Mouse (Mus musculus): ENCODE results near the gene Tln2. TPM values are rescaled to one million over a fixed set of nuclear protein-coding genes. Genes with fewer than 3 reads are reported as not detected.

Gene Tln2
- polyA plus RNA-seq, 2 experiments = 0.98 to 2.5 TPM

- H3K4me2 ChIP-seq (ENCODE audit: low read depth) = no peak overlapping the region
- H3K4me3 ChIP-seq (ENCODE audit: insufficient read depth in 1 of 2, low read depth in 2 of 2, low read length in 2 of 2) = no peak overlapping the region
- H3K9ac ChIP-seq (replicated peaks) = no peak overlapping the region
- no peaks in the 10 kb centered on the region for H3K4me1 ChIP-seq (replicated peaks; ENCODE audit: control insufficient read depth in 2 of 2, insufficient read depth in 2 of 2, low read length in 1 of 2)
- H3K36me3 ChIP-seq (replicated peaks; ENCODE audit: control insufficient read depth, insufficient read depth, low read depth) = no peaks in the 10 kb centered on the region
- TF ChIP-seq CTCF (IDR thresholded peaks at IDR 0.05; ENCODE audit: low read depth) (no peak), EP300 (IDR thresholded peaks at IDR 0.05; ENCODE audit: low read depth) (no peak)
- DNase-seq (ENCODE audit: low read depth in 3 of 3, low spot score in 3 of 3) = no peak
- ATAC-seq (ENCODE audit: insufficient read depth) = no peak
- H3K9me3 ChIP-seq (ENCODE audit: control insufficient read depth, low read length) = no peaks in the 10 kb centered on the region
- WGBS (ENCODE audit: insufficient replicate concordance) = 59% methylated on average over 3 of the region's 3 CpGs
- H3K27me3 ChIP-seq (ENCODE audit: control insufficient read depth, insufficient read depth, low read length) = no peaks in the 10 kb centered on the region
- H3K27ac ChIP-seq = no peak overlapping the region
Measured at GRCm38 (mm10) chr9:67214191-67214985, 345.1 kb downstream of the Tln2 start.

DNA sequence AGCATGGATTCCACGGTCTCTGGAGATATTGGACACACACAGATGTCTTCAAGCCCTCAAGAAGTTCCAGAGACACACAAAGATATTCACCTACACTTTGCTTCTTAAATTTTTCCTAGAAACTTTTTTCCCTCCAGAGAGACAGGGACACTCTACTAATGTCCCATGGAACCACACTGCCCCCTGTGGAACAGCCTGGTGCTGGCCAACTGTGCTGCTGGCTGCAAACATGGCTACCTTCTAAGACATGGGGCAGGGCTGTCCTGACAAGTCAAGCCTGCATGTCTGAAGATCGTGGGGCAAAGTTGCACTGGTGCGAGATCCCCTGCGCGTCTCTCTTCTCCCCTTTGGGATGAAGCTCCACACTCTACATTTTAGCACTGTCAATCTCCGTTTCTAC is 346.2 kb downstream of the Tln2 start:
- Histone ChIP-seq H3K27me3 (ENCODE audit: control insufficient read depth, insufficient read depth, low read length) (no peaks in the 10 kb centered on the region), H3K4me2 (ENCODE audit: low read depth) (no peak overlapping the region), H3K4me3 (ENCODE audit: insufficient read depth in 1 of 2, low read depth in 2 of 2, low read length in 2 of 2) (no peak overlapping the region), H3K36me3 (replicated peaks; ENCODE audit: control insufficient read depth, insufficient read depth, low read depth) (no peaks in the 10 kb centered on the region), H3K27ac (no peak overlapping the region), H3K9ac (replicated peaks) (no peak overlapping the region), H3K9me3 (ENCODE audit: control insufficient read depth, low read length) (no peaks in the 10 kb centered on the region), H3K4me1 (replicated peaks; ENCODE audit: control insufficient read depth in 2 of 2, insufficient read depth in 2 of 2, low read length in 1 of 2) (no peaks in the 10 kb centered on the region)
- TF ChIP-seq CTCF (IDR thresholded peaks at IDR 0.05; ENCODE audit: low read depth) (peak; percentile 72), EP300 (IDR thresholded peaks at IDR 0.05; ENCODE audit: low read depth) (no peak)
- 41% methylated on average over 6 of the region's 6 CpGs for WGBS (ENCODE audit: insufficient replicate concordance)
- no peak for ATAC-seq (ENCODE audit: insufficient read depth)
- no peak for DNase-seq (ENCODE audit: low read depth in 3 of 3, low spot score in 3 of 3)

DNA sequence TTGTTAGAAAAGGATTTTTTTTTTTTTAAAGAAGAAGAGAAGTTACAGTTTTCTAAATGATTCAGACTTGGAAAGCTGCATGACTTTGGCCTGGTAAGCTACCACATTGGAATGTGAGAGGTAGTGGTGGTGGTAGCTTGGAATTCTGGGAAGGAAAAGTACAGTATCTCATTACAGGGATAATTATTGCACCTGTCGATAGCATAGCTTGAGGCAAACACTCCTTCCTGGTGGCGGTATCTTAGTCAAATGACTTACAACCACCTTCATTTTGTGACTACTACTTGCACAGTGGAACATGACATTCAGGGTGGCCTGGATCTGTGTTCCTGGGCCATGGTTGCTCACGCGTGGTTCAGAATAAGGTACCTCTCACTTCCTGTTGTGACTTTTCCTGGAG is 348.3 kb downstream of the Tln2 start:
- TF ChIP-seq CTCF (IDR thresholded peaks at IDR 0.05; ENCODE audit: low read depth) = no peak
- no peak for TF ChIP-seq EP300 (IDR thresholded peaks at IDR 0.05; ENCODE audit: low read depth)
- H3K27me3 ChIP-seq (ENCODE audit: control insufficient read depth, insufficient read depth, low read length) = no peaks in the 10 kb centered on the region
- H3K27ac ChIP-seq = no peak overlapping the region
- no peaks in the 10 kb centered on the region for H3K36me3 ChIP-seq (replicated peaks; ENCODE audit: control insufficient read depth, insufficient read depth, low read depth)
- H3K9ac ChIP-seq (replicated peaks) = no peak overlapping the region
- H3K4me1 ChIP-seq (replicated peaks; ENCODE audit: control insufficient read depth in 2 of 2, insufficient read depth in 2 of 2, low read length in 1 of 2) = no peaks in the 10 kb centered on the region
- 83% methylated on average over 4 of the region's 4 CpGs for WGBS (ENCODE audit: insufficient replicate concordance)
- H3K4me2 ChIP-seq (ENCODE audit: low read depth) = no peak overlapping the region
- no peaks in the 10 kb centered on the region for H3K9me3 ChIP-seq (ENCODE audit: control insufficient read depth, low read length)
- DNase-seq (ENCODE audit: low read depth in 3 of 3, low spot score in 3 of 3) (no peak), ATAC-seq (ENCODE audit: insufficient read depth) (no peak)
- H3K4me3 ChIP-seq (ENCODE audit: insufficient read depth in 1 of 2, low read depth in 2 of 2, low read length in 2 of 2) = no peak overlapping the region

DNA sequence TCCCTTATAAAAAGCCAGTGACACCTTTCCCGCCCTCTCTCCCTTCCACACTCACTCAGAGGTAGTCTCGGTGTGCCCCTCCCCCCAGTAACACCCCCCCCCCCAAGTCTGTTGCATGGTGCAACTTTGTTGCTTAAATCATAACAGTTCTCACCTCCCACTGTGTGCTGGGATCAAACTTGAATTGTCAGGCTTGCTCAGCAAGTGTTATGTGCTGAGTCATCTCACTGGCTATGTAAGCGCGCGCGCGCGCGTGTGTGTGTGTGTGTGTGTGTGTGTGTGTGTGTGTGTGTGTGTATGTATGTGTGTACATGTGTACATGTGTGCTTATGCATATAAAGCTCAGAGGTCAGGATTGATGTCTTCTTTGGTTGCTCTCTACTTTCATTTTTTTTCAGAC is 350.1 kb downstream of the Tln2 start:
- no peak overlapping the region for H3K9ac ChIP-seq (replicated peaks)
- H3K27me3 ChIP-seq (ENCODE audit: control insufficient read depth, insufficient read depth, low read length) = no peaks in the 10 kb centered on the region
- H3K9me3 ChIP-seq (ENCODE audit: control insufficient read depth, low read length) = no peaks in the 10 kb centered on the region
- no peaks in the 10 kb centered on the region for H3K4me1 ChIP-seq (replicated peaks; ENCODE audit: control insufficient read depth in 2 of 2, insufficient read depth in 2 of 2, low read length in 1 of 2)
- ATAC-seq (ENCODE audit: insufficient read depth) (no peak), DNase-seq (ENCODE audit: low read depth in 3 of 3, low spot score in 3 of 3) (no peak)
- WGBS (ENCODE audit: insufficient replicate concordance) = 83% methylated on average over 9 of the region's 9 CpGs
- no peak overlapping the region for H3K4me3 ChIP-seq (ENCODE audit: insufficient read depth in 1 of 2, low read depth in 2 of 2, low read length in 2 of 2)
- no peaks in the 10 kb centered on the region for H3K36me3 ChIP-seq (replicated peaks; ENCODE audit: control insufficient read depth, insufficient read depth, low read depth)
- no peak overlapping the region for H3K4me2 ChIP-seq (ENCODE audit: low read depth)
- no peak overlapping the region for H3K27ac ChIP-seq
- no peak for TF ChIP-seq CTCF (IDR thresholded peaks at IDR 0.05; ENCODE audit: low read depth)
- no peak for TF ChIP-seq EP300 (IDR thresholded peaks at IDR 0.05; ENCODE audit: low read depth)

GRCm38 (mm10) chr9:67208420-67208819 is 351.1 kb downstream of the Tln2 start:
- H3K36me3 ChIP-seq (replicated peaks; ENCODE audit: control insufficient read depth, insufficient read depth, low read depth) = no peaks in the 10 kb centered on the region
- H3K4me2 ChIP-seq (ENCODE audit: low read depth) = no peak overlapping the region
- H3K9me3 ChIP-seq (ENCODE audit: control insufficient read depth, low read length) = no peaks in the 10 kb centered on the region
- H3K4me3 ChIP-seq (ENCODE audit: insufficient read depth in 1 of 2, low read depth in 2 of 2, low read length in 2 of 2) = no peak overlapping the region
- DNase-seq (ENCODE audit: low read depth in 3 of 3, low spot score in 3 of 3) = no peak
- TF ChIP-seq EP300 (IDR thresholded peaks at IDR 0.05; ENCODE audit: low read depth) (no peak), CTCF (IDR thresholded peaks at IDR 0.05; ENCODE audit: low read depth) (no peak)
- no peaks in the 10 kb centered on the region for H3K27me3 ChIP-seq (ENCODE audit: control insufficient read depth, insufficient read depth, low read length)
- H3K27ac ChIP-seq = no peak overlapping the region
- ATAC-seq (ENCODE audit: insufficient read depth) = no peak
- no peak overlapping the region for H3K9ac ChIP-seq (replicated peaks)
- no peaks in the 10 kb centered on the region for H3K4me1 ChIP-seq (replicated peaks; ENCODE audit: control insufficient read depth in 2 of 2, insufficient read depth in 2 of 2, low read length in 1 of 2)
- 31% methylated on average over 3 of the region's 3 CpGs for WGBS (ENCODE audit: insufficient replicate concordance)

Measured in liver, embryonic 14.5 days (tissue).